ENCODE assay signal across 8 mouse cellular contexts in genomic region chr2:32363376-32364106, GRCm38 (mm10). TPM values are rescaled to one million over a fixed set of nuclear protein-coding genes. Genes with fewer than 3 reads are reported as not detected.
DNase-seq lines count a peak whose midpoint lies in the region; ATAC-seq and TF ChIP-seq lines count a peak whose summit lies in the region.

No protein-coding gene starts in this region.

- TF ChIP-seq CTCF in liver, postnatal 0 days (IDR thresholded peaks at IDR 0.05; ENCODE audit: low read depth) = no peak

- peak overlapping the region; percentile 90 for H3K4me3 ChIP-seq in embryonic facial prominence, embryonic 10.5 days
- peak overlapping the region; percentile 75 for H3K4me3 ChIP-seq in hindbrain, embryonic 14.5 days (replicated peaks; ENCODE audit: low read length)
- peak overlapping the region; percentile 73 for H3K4me3 ChIP-seq in liver, postnatal 0 days (ENCODE audit: low read depth, low read length)
- peak overlapping the region; percentile 90 for H3K4me3 ChIP-seq in neural tube, embryonic 15.5 days (replicated peaks)

- peaks cover 46% of the 10 kb centered on the region for H3K4me1 ChIP-seq in embryonic facial prominence, embryonic 10.5 days
- peaks cover 17% of the 10 kb centered on the region for H3K4me1 ChIP-seq in hindbrain, embryonic 14.5 days (replicated peaks; ENCODE audit: control insufficient read depth, insufficient read depth, low read length)
- H3K4me1 ChIP-seq in liver, postnatal 0 days (ENCODE audit: insufficient read depth) = peaks cover 27% of the 10 kb centered on the region
- H3K4me1 ChIP-seq in neural tube, embryonic 15.5 days = peaks cover 32% of the 10 kb centered on the region

- ATAC-seq in hindbrain, embryonic 14.5 days (ENCODE audit: low FRiP score) = peak; percentile 44
- peak; percentile 61 for ATAC-seq in liver, postnatal 0 days
- peak; percentile 54 for ATAC-seq in neural tube, embryonic 15.5 days (ENCODE audit: low FRiP score)

- H3K9ac ChIP-seq in hindbrain, embryonic 14.5 days = peak overlapping the region; percentile 88
- peak overlapping the region; percentile 74 for H3K9ac ChIP-seq in liver, postnatal 0 days (replicated peaks)
- peak overlapping the region; percentile 87 for H3K9ac ChIP-seq in neural tube, embryonic 15.5 days (replicated peaks)

- H3K27me3 ChIP-seq in embryonic facial prominence, embryonic 10.5 days (replicated peaks; ENCODE audit: low read depth, poor library complexity, severe bottlenecking) = no peaks in the 10 kb centered on the region
- 0 out of 2 replicates have a peak, but pooled peaks cover 8% of the 10 kb centered on the region for H3K27me3 ChIP-seq in hindbrain, embryonic 14.5 days (ENCODE audit: control insufficient read depth, insufficient read depth, low read length)
- no peaks in the 10 kb centered on the region for H3K27me3 ChIP-seq in liver, postnatal 0 days (ENCODE audit: insufficient read depth, low read length)
- H3K27me3 ChIP-seq in neural tube, embryonic 15.5 days (replicated peaks) = peaks cover 3% of the 10 kb centered on the region; the same call in 1 of the 2 replicates

- 9% methylated on average over 19 of the region's 19 CpGs for whole genome bisulfite sequencing in embryonic facial prominence, embryonic 10.5 days
- 9% methylated on average over 19 of the region's 19 CpGs for WGBS in hindbrain, embryonic 14.5 days
- WGBS in liver, postnatal 0 days (ENCODE audit: insufficient replicate concordance) = 9% methylated on average over 18 of the region's 19 CpGs
- 9% methylated on average over 19 of the region's 19 CpGs for WGBS in neural tube, embryonic 15.5 days

- H3K4me2 ChIP-seq in hindbrain, embryonic 14.5 days (replicated peaks) = peak overlapping the region; percentile 85
- H3K4me2 ChIP-seq in liver, postnatal 0 days (ENCODE audit: low read depth, low read length) = peak overlapping the region; percentile 80
- H3K4me2 ChIP-seq in neural tube, embryonic 15.5 days = peak overlapping the region; percentile 93

- H3K27ac ChIP-seq in embryonic facial prominence, embryonic 10.5 days (replicated peaks) = peak overlapping the region; percentile 95
- peak overlapping the region; percentile 83 for H3K27ac ChIP-seq in hindbrain, embryonic 14.5 days
- H3K27ac ChIP-seq in liver, postnatal 0 days (ENCODE audit: low read depth) = peak overlapping the region; percentile 91
- H3K27ac ChIP-seq in neural tube, embryonic 15.5 days (replicated peaks) = peak overlapping the region; percentile 86

- no peak for TF ChIP-seq EP300 in liver, postnatal 0 days (IDR thresholded peaks at IDR 0.05; ENCODE audit: low read depth)

- H3K36me3 ChIP-seq in embryonic facial prominence, embryonic 10.5 days (replicated peaks) = peaks cover 46% of the 10 kb centered on the region
- peaks cover 39% of the 10 kb centered on the region for H3K36me3 ChIP-seq in hindbrain, embryonic 14.5 days (replicated peaks; ENCODE audit: control insufficient read depth, insufficient read depth)
- H3K36me3 ChIP-seq in liver, postnatal 0 days (replicated peaks; ENCODE audit: insufficient read depth, low read length) = peaks cover 27% of the 10 kb centered on the region
- H3K36me3 ChIP-seq in neural tube, embryonic 15.5 days = peaks cover 21% of the 10 kb centered on the region

- H3K9me3 ChIP-seq in embryonic facial prominence, embryonic 10.5 days = no peaks in the 10 kb centered on the region
- H3K9me3 ChIP-seq in hindbrain, embryonic 14.5 days (ENCODE audit: control insufficient read depth, low read length) = no peaks in the 10 kb centered on the region
- H3K9me3 ChIP-seq in liver, postnatal 0 days (ENCODE audit: low read length) = no peaks in the 10 kb centered on the region
- H3K9me3 ChIP-seq in neural tube, embryonic 15.5 days (replicated peaks) = no peaks in the 10 kb centered on the region

- DNase-seq in urinary bladder, postnatal 14 days (ENCODE audit: low spot score) = peak; percentile 53
- no peak for DNase-seq in urinary bladder, postnatal 36 days (ENCODE audit: low spot score in 2 of 2)
- DNase-seq in embryonic facial prominence, embryonic 10.5 days (ENCODE audit: low spot score) = no peak
- DNase-seq in hindbrain, embryonic 14.5 days (ENCODE audit: low spot score) = no peak
- no peak for DNase-seq in liver, postnatal 0 days
- DNase-seq in right cerebral cortex, postnatal 14 days = no peak
- no peak for DNase-seq in layer of hippocampus, postnatal 10 days (ENCODE audit: low spot score in 2 of 2)

RNA-seq across cellular contexts. Expression of gene Dnm1, which starts 10.4 kb away (rescaled TPM):
- 20.7 and 23.5 TPM in 2 replicates for polyA plus RNA-seq in embryonic facial prominence, embryonic 10.5 days (2016; fragmentation: Nextera tagmentation; extraction: Ambion mirVana)
- 123 and 132 TPM in 2 replicates for polyA plus RNA-seq in hindbrain, embryonic 14.5 days (2014; fragmentation: Nextera tagmentation; extraction: Ambion mirVana)
- polyA plus RNA-seq in liver, postnatal 0 days (2015; fragmentation: Nextera tagmentation; extraction: Ambion mirVana) = 0.06 and 0.25 TPM in 2 replicates
- polyA plus RNA-seq in neural tube, embryonic 15.5 days (2015; fragmentation: Nextera tagmentation; extraction: Ambion mirVana) = 72.4 and 86.9 TPM in 2 replicates
- 100 to 1,000 TPM; 715 to 725 TPM for total RNA-seq in layer of hippocampus, postnatal 10 days (2021)

RNA-seq across cellular contexts. Expression of gene Ciz1, which starts 11.4 kb away (rescaled TPM):
- polyA plus RNA-seq in embryonic facial prominence, embryonic 10.5 days (2016; fragmentation: Nextera tagmentation; extraction: Ambion mirVana) = 65.8 and 66.4 TPM in 2 replicates
- 47.5 and 49.1 TPM in 2 replicates for polyA plus RNA-seq in hindbrain, embryonic 14.5 days (2014; fragmentation: Nextera tagmentation; extraction: Ambion mirVana)
- 9.0 and 9.9 TPM in 2 replicates for polyA plus RNA-seq in liver, postnatal 0 days (2015; fragmentation: Nextera tagmentation; extraction: Ambion mirVana)
- polyA plus RNA-seq in neural tube, embryonic 15.5 days (2015; fragmentation: Nextera tagmentation; extraction: Ambion mirVana) = 43.8 and 44.8 TPM in 2 replicates
- total RNA-seq in layer of hippocampus, postnatal 10 days (2021) = 10 to 100 TPM; 74.6 to 75.0 TPM

RNA-seq across cellular contexts. Expression of gene 1110008P14Rik, which starts 18.2 kb away (rescaled TPM):
- polyA plus RNA-seq in embryonic facial prominence, embryonic 10.5 days (2016; fragmentation: Nextera tagmentation; extraction: Ambion mirVana) = 35.0 and 39.3 TPM in 2 replicates
- 170 and 175 TPM in 2 replicates for polyA plus RNA-seq in hindbrain, embryonic 14.5 days (2014; fragmentation: Nextera tagmentation; extraction: Ambion mirVana)
- polyA plus RNA-seq in liver, postnatal 0 days (2015; fragmentation: Nextera tagmentation; extraction: Ambion mirVana) = 30.1 and 32.2 TPM in 2 replicates
- 163 and 195 TPM in 2 replicates for polyA plus RNA-seq in neural tube, embryonic 15.5 days (2015; fragmentation: Nextera tagmentation; extraction: Ambion mirVana)
- 100 to 1,000 TPM; 163 to 168 TPM for total RNA-seq in layer of hippocampus, postnatal 10 days (2021)

RNA-seq across cellular contexts. Expression of gene Lcn2, which starts 24.5 kb away (rescaled TPM):
- polyA plus RNA-seq in embryonic facial prominence, embryonic 10.5 days (2016; fragmentation: Nextera tagmentation; extraction: Ambion mirVana) = not detected in 2 replicates
- polyA plus RNA-seq in hindbrain, embryonic 14.5 days (2014; fragmentation: Nextera tagmentation; extraction: Ambion mirVana) = 0.78 and 1.3 TPM in 2 replicates
- polyA plus RNA-seq in liver, postnatal 0 days (2015; fragmentation: Nextera tagmentation; extraction: Ambion mirVana) = 411 and 419 TPM in 2 replicates
- 0.95 and 1.1 TPM in 2 replicates for polyA plus RNA-seq in neural tube, embryonic 15.5 days (2015; fragmentation: Nextera tagmentation; extraction: Ambion mirVana)
- total RNA-seq in layer of hippocampus, postnatal 10 days (2021) = 1 to 10 TPM; 2.4 to 2.9 TPM

RNA-seq across cellular contexts. Expression of gene Ptges2, which starts 32.2 kb away (rescaled TPM):
- polyA plus RNA-seq in embryonic facial prominence, embryonic 10.5 days (2016; fragmentation: Nextera tagmentation; extraction: Ambion mirVana) = 32.2 and 32.5 TPM in 2 replicates
- 58.1 and 58.9 TPM in 2 replicates for polyA plus RNA-seq in hindbrain, embryonic 14.5 days (2014; fragmentation: Nextera tagmentation; extraction: Ambion mirVana)
- polyA plus RNA-seq in liver, postnatal 0 days (2015; fragmentation: Nextera tagmentation; extraction: Ambion mirVana) = 13.8 and 15.7 TPM in 2 replicates
- polyA plus RNA-seq in neural tube, embryonic 15.5 days (2015; fragmentation: Nextera tagmentation; extraction: Ambion mirVana) = 47.3 and 52.1 TPM in 2 replicates
- total RNA-seq in layer of hippocampus, postnatal 10 days (2021) = 10 to 100 TPM; 42.0 to 42.5 TPM

Comparison
In these comparisons a context has a peak if more than half of its experiments do, and no peak if none do; other contexts are left out.
1. RNA of gene Dnm1, which starts 10.4 kb away (polyA plus RNA-seq): 123 to 132 TPM in hindbrain, embryonic 14.5 days, 72.4 to 86.9 TPM in neural tube, embryonic 15.5 days and 20.7 to 23.5 TPM in embryonic facial prominence, embryonic 10.5 days; 0.06 to 0.25 TPM in liver, postnatal 0 days; every median in the first group is over 10 times any median in the second.
2. Peak in every context shown above with its lines, with median percentiles within 50 percentile points of each other: H3K27ac ChIP-seq, H3K4me3 ChIP-seq, ATAC-seq, H3K4me2 ChIP-seq and H3K9ac ChIP-seq.